11 mouse cellular contexts compared by ENCODE assay signal in genomic region chr17:48436487-48436886, GRCm38 (mm10). TPM values are rescaled to one million over a fixed set of nuclear protein-coding genes. Genes with fewer than 3 reads are reported as not detected.
A peak's percentile ranks its signal among the peaks of the same experiment; 100 is the strongest.
DNase-seq lines count a peak whose midpoint lies in the region; ATAC-seq and TF ChIP-seq lines count a peak whose summit lies in the region.
"Had no signal": no experiment of that assay in that cellular context is flagged by ENCODE, and none has a peak within 500 bp of the region (broad histone marks: within the 10 kb centered on the region; RNA-seq: fewer than 3 reads in every experiment).

No protein-coding gene starts in this region.

- no peak for TF ChIP-seq POLR2A in heart, adult 2 months (IDR thresholded peaks at IDR 0.05; ENCODE audit: insufficient read depth, low read depth, low read length)
- TF ChIP-seq POLR2A in kidney, adult 2 months (IDR thresholded peaks at IDR 0.05; ENCODE audit: low read depth, low read length) = no peak

- TF ChIP-seq EP300 in heart, adult 2 months (IDR thresholded peaks at IDR 0.05; ENCODE audit: insufficient read depth, low read depth, low read length) = no peak

- DNase-seq in lung, embryonic 14.5 days = no peak
- DNase-seq in lung, adult 18-20 months = no peak
- DNase-seq in heart, adult 2 months = peak in 1 of 2 experiments; percentile 63
- peak; percentile 40 for DNase-seq in kidney, adult 2 months
- DNase-seq in ovary, postnatal 10 days (ENCODE audit: low spot score) = no peak
- no peak for DNase-seq in thymus, adult 18-20 months
- no peak for DNase-seq in layer of hippocampus, adult 8-10 months (ENCODE audit: low spot score in 2 of 2)
- DNase-seq: embryo, embryonic 11 days; thymus, adult 2 months had no signal

- peaks cover 17% of the 10 kb centered on the region; the same call in 1 of the 2 replicates for H3K4me1 ChIP-seq in lung, embryonic 14.5 days (ENCODE audit: insufficient read depth)
- H3K4me1 ChIP-seq in heart, adult 2 months (ENCODE audit: control insufficient read depth, insufficient read depth, low read length) = peaks cover 3% of the 10 kb centered on the region
- no peaks in the 10 kb centered on the region for H3K4me1 ChIP-seq in kidney, adult 2 months (ENCODE audit: control insufficient read depth, insufficient read depth, low read length)
- peaks cover 16% of the 10 kb centered on the region; the same call in 1 of the 2 replicates for H3K4me1 ChIP-seq in stomach, embryonic 14.5 days (ENCODE audit: control insufficient read depth, insufficient read depth, low read length)

- H3K9ac ChIP-seq in lung, embryonic 14.5 days = no peak overlapping the region
- H3K9ac ChIP-seq in heart, adult 2 months (ENCODE audit: low read depth, low read length) = no peak overlapping the region
- no peak overlapping the region for H3K9ac ChIP-seq in stomach, embryonic 14.5 days (replicated peaks; ENCODE audit: low read depth, low read length)

- no peaks in the 10 kb centered on the region for H3K36me3 ChIP-seq in lung, embryonic 14.5 days (ENCODE audit: insufficient read depth)
- H3K36me3 ChIP-seq in heart, adult 2 months (ENCODE audit: control insufficient read depth, insufficient read depth, low read length) = no peaks in the 10 kb centered on the region
- no peaks in the 10 kb centered on the region for H3K36me3 ChIP-seq in kidney, adult 2 months (ENCODE audit: control insufficient read depth, insufficient read depth, low read length)
- H3K36me3 ChIP-seq in stomach, embryonic 14.5 days (ENCODE audit: control insufficient read depth, insufficient read depth, low read length) = no peaks in the 10 kb centered on the region

- no peaks in the 10 kb centered on the region for H3K79me2 ChIP-seq in heart, adult 2 months (replicated peaks; ENCODE audit: control insufficient read depth, insufficient read depth, low read length)

- intact Hi-C loops in heart, adult 2 months (cut with DNase I) = no loop called here

- H3K9me3 ChIP-seq in lung, embryonic 14.5 days (ENCODE audit: low read depth, low read length) = no peaks in the 10 kb centered on the region
- no peaks in the 10 kb centered on the region for H3K9me3 ChIP-seq in stomach, embryonic 14.5 days (ENCODE audit: control insufficient read depth, low read depth, low read length)

- no peak for ATAC-seq in lung, embryonic 14.5 days (ENCODE audit: insufficient read depth)
- no peak for ATAC-seq in stomach, embryonic 14.5 days (ENCODE audit: insufficient number of reproducible peaks, insufficient read depth, low FRiP score, low read depth)

- 58% methylated on average over 1 of the region's 1 CpGs for WGBS in lung, embryonic 14.5 days
- WGBS in heart, adult 2 months = 31% methylated on average over 1 of the region's 1 CpGs
- WGBS in kidney, adult 2 months = 44% methylated on average over 1 of the region's 1 CpGs
- WGBS in stomach, embryonic 14.5 days = 62% methylated on average over 1 of the region's 1 CpGs

- TF ChIP-seq CTCF in lung, embryonic 14.5 days (IDR thresholded peaks at IDR 0.05; ENCODE audit: low read depth) = no peak
- no peak for TF ChIP-seq CTCF in heart, adult 2 months (IDR thresholded peaks at IDR 0.05)
- TF ChIP-seq CTCF in kidney, adult 2 months (conservative IDR thresholded peaks at IDR 0.05; ENCODE audit: insufficient read depth, insufficient read length, low read depth, low read length) = no peak

- H3K4me3 ChIP-seq in lung, embryonic 14.5 days (ENCODE audit: low read depth, low read length) = no peak overlapping the region
- H3K4me3 ChIP-seq in heart, adult 2 months = no peak overlapping the region
- H3K4me3 ChIP-seq in kidney, adult 2 months (ENCODE audit: insufficient read depth, low read depth, low read length) = no peak overlapping the region
- H3K4me3 ChIP-seq in stomach, embryonic 14.5 days (ENCODE audit: low read depth, low read length) = no peak overlapping the region

- H3K27ac ChIP-seq in lung, embryonic 14.5 days (ENCODE audit: low read depth) = peak overlapping the region; percentile 82; the same call in 1 of the 2 replicates
- peak overlapping the region; percentile 66 for H3K27ac ChIP-seq in heart, adult 2 months
- peak overlapping the region; percentile 24; the same call in 1 of the 2 replicates for H3K27ac ChIP-seq in kidney, adult 2 months (ENCODE audit: insufficient read depth, low read depth, low read length)
- H3K27ac ChIP-seq in stomach, embryonic 14.5 days (ENCODE audit: low read length) = peak overlapping the region; percentile 15; the same call in 1 of the 2 replicates

- no peaks in the 10 kb centered on the region for H3K27me3 ChIP-seq in lung, embryonic 14.5 days (ENCODE audit: insufficient read depth, low read length)
- H3K27me3 ChIP-seq in heart, adult 2 months (ENCODE audit: control insufficient read depth, insufficient read depth, low read length) = no peaks in the 10 kb centered on the region
- no peaks in the 10 kb centered on the region for H3K27me3 ChIP-seq in kidney, adult 2 months (replicated peaks; ENCODE audit: control insufficient read depth, insufficient read depth, low read length)
- H3K27me3 ChIP-seq in stomach, embryonic 14.5 days (ENCODE audit: control insufficient read depth, insufficient read depth, low read length) = no peaks in the 10 kb centered on the region

- H3K4me2 ChIP-seq in lung, embryonic 14.5 days = no peak overlapping the region
- no peak overlapping the region for H3K4me2 ChIP-seq in stomach, embryonic 14.5 days (replicated peaks; ENCODE audit: low read depth, low read length)

RNA-seq across cellular contexts. Expression of gene Apobec2, which starts 3.8 kb away (rescaled TPM):
- 1.3 and 5.6 TPM in 2 replicates for polyA plus RNA-seq in lung, embryonic 14.5 days (2014; fragmentation: Nextera tagmentation; extraction: Ambion mirVana)
- total RNA-seq in heart, adult 2 months (2021) = 100 to 1,000 TPM; 222 to 256 TPM
- polyA plus RNA-seq in heart, adult 2 months (2012; rRNA removed) = 150 and 194 TPM in 2 replicates
- polyA plus RNA-seq in kidney, adult 2 months (2012; rRNA removed) = 2.0 and 6.0 TPM in 2 replicates
- polyA plus RNA-seq in stomach, embryonic 14.5 days (2014; fragmentation: Nextera tagmentation; extraction: Ambion mirVana) = 2.9 and 3.5 TPM in 2 replicates
- under 1 TPM in 1 of 4 experiments, not detected in 3; 0.23 TPM for total RNA-seq in layer of hippocampus, adult 8-10 months (2022)
- total RNA-seq: neutrophil, adult 5-6 weeks had no signal

RNA-seq across cellular contexts. Expression of gene Tspo2, which starts 14.8 kb away (rescaled TPM):
- 1.5 and 1.9 TPM in 2 replicates for polyA plus RNA-seq in lung, embryonic 14.5 days (2014; fragmentation: Nextera tagmentation; extraction: Ambion mirVana)
- total RNA-seq in heart, adult 2 months (2021) = 1 to 10 TPM in 1 of 2 experiments, not detected in 1; 1.9 TPM
- polyA plus RNA-seq in heart, adult 2 months (2012; rRNA removed) = 0.82 and 5.4 TPM in 2 replicates
- 0.41 and 0.53 TPM in 2 replicates for polyA plus RNA-seq in kidney, adult 2 months (2012; rRNA removed)
- 0.82 and 1.5 TPM in 2 replicates for polyA plus RNA-seq in stomach, embryonic 14.5 days (2014; fragmentation: Nextera tagmentation; extraction: Ambion mirVana)
- not detected for total RNA-seq in layer of hippocampus, adult 8-10 months (2022)

RNA-seq across cellular contexts. Expression of gene Unc5cl, which starts 18.2 kb away (rescaled TPM):
- polyA plus RNA-seq in lung, embryonic 14.5 days (2014; fragmentation: Nextera tagmentation; extraction: Ambion mirVana) = 1.4 and 1.5 TPM in 2 replicates
- total RNA-seq in heart, adult 2 months (2021) = under 1 TPM; 0.23 to 0.27 TPM
- polyA plus RNA-seq in heart, adult 2 months (2012; rRNA removed) = 0.21 TPM in 1 of 2 replicates, not detected in the other
- polyA plus RNA-seq in kidney, adult 2 months (2012; rRNA removed) = 0.26 and 0.58 TPM in 2 replicates
- polyA plus RNA-seq in stomach, embryonic 14.5 days (2014; fragmentation: Nextera tagmentation; extraction: Ambion mirVana) = 11.6 and 12.5 TPM in 2 replicates
- 1 to 10 TPM in 1 of 4 experiments, under 1 TPM in 3; 0.67 to 1.3 (median 0.80) TPM for total RNA-seq in layer of hippocampus, adult 8-10 months (2022)

RNA-seq across cellular contexts. Expression of gene Oard1, which starts 26.7 kb away (rescaled TPM):
- 75.2 and 77.9 TPM in 2 replicates for polyA plus RNA-seq in lung, embryonic 14.5 days (2014; fragmentation: Nextera tagmentation; extraction: Ambion mirVana)
- 10 to 100 TPM; 15.5 to 21.6 TPM for total RNA-seq in heart, adult 2 months (2021)
- polyA plus RNA-seq in heart, adult 2 months (2012; rRNA removed) = 8.6 and 20.5 TPM in 2 replicates
- polyA plus RNA-seq in kidney, adult 2 months (2012; rRNA removed) = 18.2 and 25.8 TPM in 2 replicates
- polyA plus RNA-seq in stomach, embryonic 14.5 days (2014; fragmentation: Nextera tagmentation; extraction: Ambion mirVana) = 62.8 and 67.4 TPM in 2 replicates
- 10 to 100 TPM; 13.2 to 18.9 (median 16.0) TPM for total RNA-seq in layer of hippocampus, adult 8-10 months (2022)

RNA-seq across cellular contexts. Expression of gene Nfya, which starts 26.8 kb away (rescaled TPM):
- 30.3 and 30.5 TPM in 2 replicates for polyA plus RNA-seq in lung, embryonic 14.5 days (2014; fragmentation: Nextera tagmentation; extraction: Ambion mirVana)
- 10 to 100 TPM; 14.7 to 21.2 TPM for total RNA-seq in heart, adult 2 months (2021)
- polyA plus RNA-seq in heart, adult 2 months (2012; rRNA removed) = 33.1 and 41.9 TPM in 2 replicates
- polyA plus RNA-seq in kidney, adult 2 months (2012; rRNA removed) = 45.8 and 46.2 TPM in 2 replicates
- polyA plus RNA-seq in stomach, embryonic 14.5 days (2014; fragmentation: Nextera tagmentation; extraction: Ambion mirVana) = 24.1 and 26.5 TPM in 2 replicates
- 10 to 100 TPM; 22.2 to 35.0 (median 27.9) TPM for total RNA-seq in layer of hippocampus, adult 8-10 months (2022)

Comparison
In these comparisons a context has a peak if more than half of its experiments do, and no peak if none do; other contexts are left out.
1. H3K27ac ChIP-seq: peak in every context shown above with its lines; median percentile 82 in lung, embryonic 14.5 days; 66 in heart, adult 2 months; 24 in kidney, adult 2 months; 15 in stomach, embryonic 14.5 days.
2. RNA of gene Apobec2, which starts 3.8 kb away (polyA plus RNA-seq): 150 to 194 TPM in heart, adult 2 months; 2.0 to 6.0 TPM in kidney, adult 2 months, 2.9 to 3.5 TPM in stomach, embryonic 14.5 days and 1.3 to 5.6 TPM in lung, embryonic 14.5 days; every median in the first group is over 10 times any median in the second.